Comparison of ENCODE assay signal across 27 mouse cellular contexts in the genomic region with DNA sequence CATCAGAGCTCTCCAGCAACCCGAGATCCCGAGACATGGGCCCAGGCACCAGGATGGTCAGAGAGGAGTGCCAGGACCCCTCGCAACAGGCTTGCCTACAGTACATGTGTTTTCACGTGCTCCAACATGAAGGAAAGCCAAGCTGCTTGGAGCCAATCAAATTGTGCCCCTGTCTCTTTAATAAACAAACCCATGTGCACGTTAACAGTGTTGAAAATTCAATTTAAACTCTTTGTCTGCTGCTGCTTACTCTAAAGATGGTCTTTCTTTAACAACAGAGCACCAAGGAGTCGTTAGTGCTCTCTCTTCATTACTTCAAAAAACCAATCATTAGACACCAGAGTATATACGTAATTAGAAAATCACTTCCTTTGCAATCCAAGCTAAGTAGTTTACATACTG. TPM values are rescaled to one million over a fixed set of nuclear protein-coding genes. Genes with fewer than 3 reads are reported as not detected.
DNase-seq lines count a peak whose midpoint lies in the region; ATAC-seq and TF ChIP-seq lines count a peak whose summit lies in the region.
"Had no signal": no experiment of that assay in that cellular context is flagged by ENCODE, and none has a peak within 500 bp of the region (broad histone marks: within the 10 kb centered on the region; RNA-seq: fewer than 3 reads in every experiment).

No protein-coding gene starts in this region.

- no peak for TF ChIP-seq CTCF in brain, embryonic 14.5 days (IDR thresholded peaks at IDR 0.05; ENCODE audit: borderline replicate concordance, extremely low read depth, insufficient read depth, insufficient read length)

- 18% methylated on average over 7 of the region's 7 CpGs for WGBS in forebrain, embryonic 14.5 days
- 44% methylated on average over 7 of the region's 7 CpGs for WGBS in hindbrain, embryonic 16.5 days

- H3K4me2 ChIP-seq in forebrain, embryonic 14.5 days (ENCODE audit: low read length) = no peak overlapping the region
- H3K4me2 ChIP-seq in hindbrain, embryonic 16.5 days (ENCODE audit: low read length) = peak overlapping the region; percentile 16; the same call in 1 of the 2 replicates
- H3K4me2 ChIP-seq: embryonic facial prominence, embryonic 15.5 days; heart, embryonic 13.5 days; limb, embryonic 12.5 days; liver, embryonic 11.5 days; midbrain, embryonic 12.5 days; stomach, embryonic 15.5 days had no signal

- DNase-seq in heart, adult 11 months = peak; percentile 55
- no peak for DNase-seq in heart, adult 18-20 months
- peak; percentile 76 for DNase-seq in brain, embryonic 14.5 days (ENCODE audit: low read depth)
- peak; percentile 73 for DNase-seq in forebrain, embryonic 14.5 days (ENCODE audit: low spot score)
- no peak for DNase-seq in spleen, postnatal 14 days (ENCODE audit: low spot score in 2 of 2)
- no peak for DNase-seq in layer of hippocampus, adult 11-12 months (ENCODE audit: low spot score)
- DNase-seq: adrenal gland, postnatal 10 days; cerebellum, adult 8-10 months; gastrocnemius, postnatal 14 days; heart, adult 2 months; heart, postnatal 14 days; kidney, adult 18-20 months; liver, postnatal 0 days; lung, postnatal 14 days; thymus, postnatal 36 days had no signal

- TF ChIP-seq POLR2A in brain, embryonic 14.5 days (IDR thresholded peaks at IDR 0.05; ENCODE audit: borderline replicate concordance, extremely low read depth, insufficient read depth, insufficient read length, poor library complexity, severe bottlenecking) = no peak

- no peaks in the 10 kb centered on the region for H3K36me3 ChIP-seq in forebrain, embryonic 14.5 days (ENCODE audit: control insufficient read depth, insufficient read depth, low read length)
- no peaks in the 10 kb centered on the region for H3K36me3 ChIP-seq in hindbrain, embryonic 16.5 days (ENCODE audit: control insufficient read depth, insufficient read depth, low read length)
- H3K36me3 ChIP-seq: embryonic facial prominence, embryonic 15.5 days; heart, embryonic 13.5 days; limb, embryonic 12.5 days; midbrain, embryonic 12.5 days; stomach, embryonic 15.5 days had no signal

- no peaks in the 10 kb centered on the region for H3K9me3 ChIP-seq in forebrain, embryonic 14.5 days (replicated peaks; ENCODE audit: control insufficient read depth, low read length)
- no peaks in the 10 kb centered on the region for H3K9me3 ChIP-seq in hindbrain, embryonic 16.5 days (ENCODE audit: control insufficient read depth, low read length)
- H3K9me3 ChIP-seq: embryonic facial prominence, embryonic 15.5 days; heart, embryonic 13.5 days; limb, embryonic 12.5 days; midbrain, embryonic 12.5 days; stomach, embryonic 15.5 days had no signal

- peak; percentile 66 for ATAC-seq in forebrain, embryonic 14.5 days
- ATAC-seq in hindbrain, embryonic 16.5 days = peak; percentile 43
- ATAC-seq in frontal cortex, adult (ENCODE audit: low TSS enrichment) = no peak
- ATAC-seq: liver, postnatal 0 days had no signal

- H3K27ac ChIP-seq in forebrain, embryonic 14.5 days (ENCODE audit: low read depth, low read length) = no peak overlapping the region; the same call in 1 of the 2 replicates
- no peak overlapping the region for H3K27ac ChIP-seq in hindbrain, embryonic 16.5 days (ENCODE audit: low read depth, low read length)
- H3K27ac ChIP-seq: embryonic facial prominence, embryonic 15.5 days; heart, adult 2 months; heart, embryonic 13.5 days; kidney, postnatal 0 days; layer of hippocampus, adult 2 months; limb, embryonic 12.5 days; midbrain, embryonic 12.5 days; stomach, embryonic 15.5 days had no signal

- H3K27me3 ChIP-seq in forebrain, embryonic 14.5 days (replicated peaks; ENCODE audit: control insufficient read depth, insufficient read depth, low read length) = no peaks in the 10 kb centered on the region
- no peaks in the 10 kb centered on the region for H3K27me3 ChIP-seq in hindbrain, embryonic 16.5 days (replicated peaks; ENCODE audit: control insufficient read depth, insufficient read depth, low read length)
- H3K27me3 ChIP-seq: midbrain, embryonic 12.5 days; stomach, embryonic 15.5 days had no signal

- H3K4me3 ChIP-seq in forebrain, embryonic 14.5 days (ENCODE audit: low read depth, low read length) = no peak overlapping the region
- H3K4me3 ChIP-seq in hindbrain, embryonic 16.5 days (ENCODE audit: low read length) = no peak overlapping the region
- H3K4me3 ChIP-seq: embryonic facial prominence, embryonic 15.5 days; heart, adult 2 months; heart, embryonic 13.5 days; layer of hippocampus, adult 2 months; limb, embryonic 12.5 days; midbrain, embryonic 12.5 days; stomach, embryonic 15.5 days had no signal

- H3K4me1 ChIP-seq in forebrain, embryonic 14.5 days (ENCODE audit: control insufficient read depth, insufficient read depth, low read length) = peaks cover 21% of the 10 kb centered on the region
- H3K4me1 ChIP-seq in hindbrain, embryonic 16.5 days (ENCODE audit: control insufficient read depth, insufficient read depth, low read depth, low read length) = peaks cover 14% of the 10 kb centered on the region
- H3K4me1 ChIP-seq: embryonic facial prominence, embryonic 15.5 days; stomach, embryonic 15.5 days had no signal

- no peak overlapping the region for H3K9ac ChIP-seq in forebrain, embryonic 14.5 days (ENCODE audit: low read length)
- no peak overlapping the region for H3K9ac ChIP-seq in hindbrain, embryonic 16.5 days (ENCODE audit: low read depth, low read length)
- H3K9ac ChIP-seq: embryonic facial prominence, embryonic 15.5 days; heart, embryonic 13.5 days; limb, embryonic 12.5 days; liver, postnatal 0 days; midbrain, embryonic 12.5 days; stomach, embryonic 15.5 days had no signal

RNA-seq across cellular contexts. Expression of a gene that starts 50.2 kb away (rescaled TPM):
- 10 to 100 TPM in 1 of 2 experiments, 1 to 10 TPM in 1; 7.9 to 10.7 TPM for total RNA-seq in heart, adult 18-20 months (2021)
- polyA plus RNA-seq in brain, embryonic 14.5 days (2012; rRNA removed) = 21.2 and 30.4 TPM in 2 replicates
- polyA plus RNA-seq in forebrain, embryonic 14.5 days (2014; fragmentation: Nextera tagmentation; extraction: Ambion mirVana) = 21.8 and 26.2 TPM in 2 replicates
- 28.5 and 31.0 TPM in 2 replicates for polyA plus RNA-seq in hindbrain, embryonic 16.5 days (2015; fragmentation: Nextera tagmentation; extraction: Ambion mirVana)
- total RNA-seq: megakaryocyte progenitor cell, adult 5-6 weeks; neutrophil, adult 5-6 weeks had no signal
- polyA plus RNA-seq: liver, postnatal 0 days had no signal

Comparison
In these comparisons a context has a peak if more than half of its experiments do, and no peak if none do; other contexts are left out.
1. DNase-seq: peak in heart, adult 11 months (single experiment), brain, embryonic 14.5 days (single experiment) and forebrain, embryonic 14.5 days (single experiment); none in heart, adult 18-20 months (0 of 2), spleen, postnatal 14 days (0 of 2) and layer of hippocampus, adult 11-12 months (single experiment).